Mouse (Mus musculus): ENCODE measurements around the gene Plekha1. TPM values are rescaled to one million over a fixed set of nuclear protein-coding genes. Genes with fewer than 3 reads are reported as not detected.

Plekha1 gene
- total and polyA plus RNA-seq, 3 experiments = 0.23 to 8.3 (median 0.36) TPM

DNA sequence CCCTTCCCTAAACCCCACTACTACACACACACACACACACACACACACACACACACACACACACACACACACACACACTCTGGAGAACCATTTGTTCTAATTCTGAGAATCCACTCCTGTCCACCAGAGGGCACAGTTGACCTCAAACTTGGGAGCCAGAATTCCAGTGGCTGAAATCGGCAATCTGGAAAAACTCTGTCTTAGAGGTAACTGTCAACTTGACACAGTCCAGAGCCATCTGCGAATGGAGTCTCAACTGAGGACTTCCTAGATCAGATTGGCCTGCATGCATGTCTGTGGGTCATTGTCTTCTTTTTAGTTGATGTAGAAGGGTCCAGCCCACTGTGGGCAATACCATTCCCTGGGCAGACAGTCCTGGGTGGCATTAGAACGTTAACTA lies 38.1 kb upstream of the Plekha1 start:
- no peak for TF ChIP-seq NRF1 (IDR thresholded peaks at IDR 0.05; ENCODE audit: low read depth, low read length)
- peak; percentile 45 for TF ChIP-seq SMC3 (IDR thresholded peaks at IDR 0.05; ENCODE audit: low read depth, low read length)
- TF ChIP-seq CTCF (conservative IDR thresholded peaks at IDR 0.05 in 1 of 2, IDR thresholded peaks at IDR 0.05 in 1 of 2; ENCODE audit: low read depth in 2 of 2, low read length in 2 of 2) = peak in 1 of 2 experiments; percentile 33; a peak in 3 of 4 replicates
- peak; percentile 9 for TF ChIP-seq RAD21 (IDR thresholded peaks at IDR 0.05; ENCODE audit: low read depth, low read length)
- no peak for DNase-seq (ENCODE audit: extremely low read depth)
- H3K9me3 ChIP-seq (replicated peaks; ENCODE audit: low read length) = peaks cover 8% of the 10 kb centered on the region
- no peak overlapping the region for H3K9ac ChIP-seq (ENCODE audit: insufficient read depth, low read depth)
- H3K79me2 ChIP-seq (replicated peaks; ENCODE audit: control insufficient read depth, extremely low read depth, insufficient read depth, poor library complexity, severe bottlenecking) = no peaks in the 10 kb centered on the region
- no peak overlapping the region for H3K27ac ChIP-seq (ENCODE audit: insufficient read depth, low read depth)
- H3K4me1 ChIP-seq (ENCODE audit: control insufficient read depth in 1 of 2, insufficient read depth in 2 of 2) = peaks cover 7 to 26% of the 10 kb centered on the region in 2 experiments
- no peaks in the 10 kb centered on the region for H3K36me3 ChIP-seq (replicated peaks in 1 of 2; ENCODE audit: control insufficient read depth in 1 of 2, insufficient read depth in 1 of 2, low read length in 1 of 2)
- in situ Hi-C loops (cut with MboI; ENCODE audit: low pct_ligation_motif_present, low pct_unique_long_range_greater_than_20kb, low sequenced_read_pairs) = no loop called here
- peak overlapping the region; percentile 96; the same call in 1 of the 2 replicates for H3K4me2 ChIP-seq (ENCODE audit: insufficient read depth, low read depth, poor library complexity, severe bottlenecking)
- peak overlapping the region in 1 of 3 experiments; percentile 38 for H3K4me3 ChIP-seq (replicated peaks in 1 of 3; ENCODE audit: low read depth in 2 of 3, low read length in 2 of 3, poor library complexity in 1 of 3)
- H3K27me3 ChIP-seq (replicated peaks) = peaks cover 70% of the 10 kb centered on the region
- dilution Hi-C loops (cut with MboI; ENCODE audit: extremely low pct_ligation_motif_present, extremely low pct_unique_long_range_greater_than_20kb, low sequenced_read_pairs) = no loop called here

GRCm38 (mm10) chr7:130827844-130828403 lies 37.6 kb upstream of the Plekha1 start:
- Histone ChIP-seq H3K4me2 (ENCODE audit: insufficient read depth, low read depth, poor library complexity, severe bottlenecking) (peak overlapping the region; percentile 96), H3K4me1 (ENCODE audit: control insufficient read depth in 1 of 2, insufficient read depth in 2 of 2) (peaks cover 7 to 26% of the 10 kb centered on the region in 2 experiments), H3K36me3 (replicated peaks in 1 of 2; ENCODE audit: control insufficient read depth in 1 of 2, insufficient read depth in 1 of 2, low read length in 1 of 2) (no peaks in the 10 kb centered on the region), H3K27ac (ENCODE audit: insufficient read depth, low read depth) (peak overlapping the region; percentile 48), H3K9ac (ENCODE audit: insufficient read depth, low read depth) (no peak overlapping the region), H3K79me2 (replicated peaks; ENCODE audit: control insufficient read depth, extremely low read depth, insufficient read depth, poor library complexity, severe bottlenecking) (no peaks in the 10 kb centered on the region), H3K27me3 (replicated peaks) (peaks cover 70% of the 10 kb centered on the region), H3K4me3 (replicated peaks in 1 of 3; ENCODE audit: low read depth in 2 of 3, low read length in 2 of 3, poor library complexity in 1 of 3) (peak overlapping the region in 2 of 3 experiments; percentile 6 to 38), H3K9me3 (replicated peaks; ENCODE audit: low read length) (peaks cover 8% of the 10 kb centered on the region)
- in situ Hi-C loops (cut with MboI; ENCODE audit: low pct_ligation_motif_present, low pct_unique_long_range_greater_than_20kb, low sequenced_read_pairs) (no loop called here), dilution Hi-C loops (cut with MboI; ENCODE audit: extremely low pct_ligation_motif_present, extremely low pct_unique_long_range_greater_than_20kb, low sequenced_read_pairs) (no loop called here)
- DNase-seq (ENCODE audit: extremely low read depth) = peak; percentile 73
- TF ChIP-seq ZKSCAN1 (IDR thresholded peaks at IDR 0.05; ENCODE audit: borderline replicate concordance, low read depth, low read length) = no peak
- TF ChIP-seq JUND (conservative IDR thresholded peaks at IDR 0.05; ENCODE audit: low read depth, low read length) = no peak
- no peak for TF ChIP-seq JUN (IDR thresholded peaks at IDR 0.05; ENCODE audit: insufficient read depth, low read depth, low read length)
- TF ChIP-seq TBP (conservative IDR thresholded peaks at IDR 0.05; ENCODE audit: low read depth, low read length) = no peak
- TF ChIP-seq EP300 (IDR thresholded peaks at IDR 0.05; ENCODE audit: low read length) = peak; percentile 80
- TF ChIP-seq NRF1 (IDR thresholded peaks at IDR 0.05; ENCODE audit: low read depth, low read length) = no peak
- TF ChIP-seq ZC3H11A (IDR thresholded peaks at IDR 0.05; ENCODE audit: low read depth, low read length) = no peak
- TF ChIP-seq USF2 (conservative IDR thresholded peaks at IDR 0.05; ENCODE audit: low read depth, low read length) = no peak
- TF ChIP-seq USF1 (IDR thresholded peaks at IDR 0.05; ENCODE audit: low read depth, low read length) = no peak
- TF ChIP-seq E2F4 (IDR thresholded peaks at IDR 0.05; ENCODE audit: insufficient replicate concordance, low read depth, low read length) = no peak
- TF ChIP-seq KAT2A (IDR thresholded peaks at IDR 0.05; ENCODE audit: insufficient replicate concordance, low read length) = no peak
- 0 out of 2 replicates have a peak, but pooled peaks have one; percentile 31 for TF ChIP-seq ZNF384 (IDR thresholded peaks at IDR 0.05; ENCODE audit: low read depth, low read length)
- TF ChIP-seq CHD2 (IDR thresholded peaks at IDR 0.05; ENCODE audit: low read length) = 0 out of 2 replicates have a peak, but pooled peaks have one; percentile 51
- peak; percentile 88 for TF ChIP-seq TCF12 (IDR thresholded peaks at IDR 0.05; ENCODE audit: low read depth, low read length)
- no peak for TF ChIP-seq GABPA (IDR thresholded peaks at IDR 0.05; ENCODE audit: insufficient replicate concordance, low read depth, low read length)
- TF ChIP-seq MAX (IDR thresholded peaks at IDR 0.05; ENCODE audit: low read length) = 0 out of 2 replicates have a peak, but pooled peaks have one; percentile 24
- TF ChIP-seq CTCF (conservative IDR thresholded peaks at IDR 0.05 in 1 of 2, IDR thresholded peaks at IDR 0.05 in 1 of 2; ENCODE audit: low read depth in 2 of 2, low read length in 2 of 2) = no peak
- TF ChIP-seq MYC (IDR thresholded peaks at IDR 0.05; ENCODE audit: low read depth, low read length) = peak; percentile 67
- TF ChIP-seq SMC3 (IDR thresholded peaks at IDR 0.05; ENCODE audit: low read depth, low read length) = peak; percentile 15; the same call in 1 of the 2 replicates
- TF ChIP-seq NELFE (IDR thresholded peaks at IDR 0.05; ENCODE audit: low read depth, low read length) = no peak
- TF ChIP-seq RAD21 (IDR thresholded peaks at IDR 0.05; ENCODE audit: low read depth, low read length) = no peak; the same call in 1 of the 2 replicates
- no peak for TF ChIP-seq PAX5 (IDR thresholded peaks at IDR 0.05; ENCODE audit: low read length)
- TF ChIP-seq UBTF (IDR thresholded peaks at IDR 0.05; ENCODE audit: low read depth, low read length) = no peak
- TF ChIP-seq ETS1 (conservative IDR thresholded peaks at IDR 0.05; ENCODE audit: low read depth, low read length) = peak; percentile 66
- TF ChIP-seq MEF2A (IDR thresholded peaks at IDR 0.05; ENCODE audit: borderline replicate concordance, low read depth, low read length) = peak; percentile 40; the same call in 1 of the 2 replicates
- no peak for TF ChIP-seq POLR2A (IDR thresholded peaks at IDR 0.05; ENCODE audit: low read depth, low read length)
- TF ChIP-seq BHLHE40 (IDR thresholded peaks at IDR 0.05; ENCODE audit: low read depth, low read length) = peak; percentile 71
- TF ChIP-seq RCOR1 (conservative IDR thresholded peaks at IDR 0.05; ENCODE audit: low read depth, low read length) = 0 out of 2 replicates have a peak, but pooled peaks have one; percentile 48
- peak; percentile 46; the same call in 1 of the 2 replicates for TF ChIP-seq ZMIZ1 (IDR thresholded peaks at IDR 0.05; ENCODE audit: low read depth, low read length)
- no peak for TF ChIP-seq ELF1 (IDR thresholded peaks at IDR 0.05; ENCODE audit: low read depth, low read length)
- TF ChIP-seq POLR2AphosphoS2 (IDR thresholded peaks at IDR 0.05; ENCODE audit: low read depth, low read length) = no peak
